Mouse (Mus musculus): ENCODE data around the gene Ppard.

The Ppard gene

DNA sequence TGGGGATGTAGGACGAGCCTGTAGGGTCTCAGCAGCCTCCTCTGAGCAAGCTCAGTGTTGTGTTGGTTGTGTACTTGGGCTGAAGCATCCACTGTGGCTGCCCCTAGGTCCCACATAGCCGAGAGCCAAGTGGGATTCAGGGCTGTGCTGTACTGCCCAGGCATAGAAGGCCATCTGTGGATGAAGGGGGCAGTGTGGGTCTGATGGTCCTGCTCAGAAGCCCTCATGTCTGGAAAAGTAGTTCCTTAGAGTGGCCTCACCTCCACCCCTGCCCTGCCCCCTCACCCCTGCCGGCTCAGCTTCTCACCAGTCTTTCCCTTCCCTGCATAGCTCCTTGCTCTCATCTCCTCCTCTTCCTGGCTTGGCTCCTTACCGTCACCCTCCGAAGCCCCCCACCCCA lies 23.2 kb downstream of the Ppard start:
- no peak for DNase-seq (ENCODE audit: low spot score in 2 of 2)

DNA sequence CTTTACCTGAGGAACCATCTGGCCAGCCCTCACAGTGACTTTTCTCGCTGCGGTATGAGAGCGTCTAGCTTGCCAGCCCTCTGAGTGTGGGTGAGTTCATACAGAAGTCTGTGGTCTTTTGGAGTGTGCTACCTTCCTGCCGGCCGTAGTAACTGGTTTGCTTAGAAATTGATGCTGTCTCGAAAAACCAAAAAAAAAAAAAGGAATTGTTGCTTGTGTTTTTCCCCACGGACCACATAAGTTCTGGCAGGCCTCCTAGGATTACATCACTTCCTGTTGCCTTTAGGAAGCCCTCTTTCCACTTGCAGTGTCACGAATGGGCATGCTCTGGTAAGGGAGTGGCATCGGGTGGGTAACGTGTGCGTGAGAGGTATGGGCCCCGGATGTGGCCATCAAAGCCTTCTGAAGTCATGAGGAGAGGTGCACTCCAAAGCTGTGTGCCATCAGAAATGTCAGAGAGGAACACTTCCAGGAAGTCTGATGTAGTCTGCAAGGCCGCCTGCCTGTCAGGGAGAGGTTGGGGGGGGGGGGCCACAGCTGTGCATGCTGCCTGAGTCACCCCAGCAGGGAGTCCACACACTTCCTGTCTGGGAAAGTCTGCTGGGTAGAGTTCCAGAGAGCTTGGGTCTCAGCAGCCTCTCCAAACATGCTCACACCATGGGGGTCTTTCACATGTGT lies 24.3 kb downstream of the Ppard start:
- DNase-seq (ENCODE audit: low spot score in 2 of 2): no peak

GRCm38 (mm10) chr17:28258325-28258724 lies 25.8 kb downstream of the Ppard start:
- no peak for DNase-seq (ENCODE audit: low spot score in 2 of 2)

DNA sequence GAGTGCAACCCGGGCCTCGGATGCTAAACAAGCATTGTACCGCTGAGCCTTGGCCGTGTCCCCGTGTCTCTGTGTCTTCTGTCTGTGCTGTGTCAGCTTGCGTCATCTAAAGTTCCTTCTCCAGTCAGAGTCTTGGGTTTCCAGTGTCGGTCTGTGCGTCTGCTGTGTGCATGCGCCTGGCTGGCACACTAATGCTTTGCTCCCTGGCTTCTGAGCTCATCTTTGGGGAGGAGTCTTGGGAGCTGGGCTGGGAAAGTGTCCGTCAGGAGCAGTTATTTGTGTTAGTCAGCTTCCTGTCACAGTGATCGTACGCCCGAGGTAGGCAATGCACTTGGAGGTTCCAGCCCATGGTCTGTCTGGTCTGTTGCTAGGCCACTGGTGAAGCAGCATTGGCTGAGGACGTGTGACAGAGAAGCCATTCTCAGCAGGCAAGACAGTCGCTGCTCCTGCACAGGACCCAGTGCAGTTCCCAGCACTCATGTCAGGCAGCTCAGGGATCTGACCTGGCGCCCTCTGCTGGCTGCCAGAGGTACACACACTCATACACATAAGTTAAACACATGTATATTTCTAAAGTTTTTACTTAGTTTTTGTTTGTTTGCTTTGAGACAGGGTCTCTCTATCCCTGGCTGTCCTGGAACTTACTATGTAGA lies 27.5 kb downstream of the Ppard start:
- DNase-seq (ENCODE audit: low spot score in 2 of 2): no peak

DNA sequence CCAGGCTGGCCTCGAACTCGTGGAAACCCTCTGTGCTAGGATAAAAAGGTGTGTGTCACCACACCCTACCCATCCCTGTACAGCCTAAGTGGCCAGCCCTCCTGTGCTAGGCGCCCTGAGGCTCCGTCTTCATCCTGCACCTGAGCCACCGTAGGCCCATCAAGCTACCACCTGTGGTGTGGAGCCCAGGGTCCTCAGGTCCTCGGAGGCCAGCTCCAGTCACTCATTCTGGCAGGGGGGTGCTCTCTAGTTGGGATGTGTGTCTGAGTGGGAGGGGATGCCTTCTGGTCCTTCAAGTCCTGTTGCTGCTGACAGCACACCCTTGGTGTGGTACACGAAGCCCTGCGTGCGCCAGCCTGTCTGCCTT lies 28.0 kb downstream of the Ppard start:
- DNase-seq (ENCODE audit: low spot score in 2 of 2): no peak

DNA sequence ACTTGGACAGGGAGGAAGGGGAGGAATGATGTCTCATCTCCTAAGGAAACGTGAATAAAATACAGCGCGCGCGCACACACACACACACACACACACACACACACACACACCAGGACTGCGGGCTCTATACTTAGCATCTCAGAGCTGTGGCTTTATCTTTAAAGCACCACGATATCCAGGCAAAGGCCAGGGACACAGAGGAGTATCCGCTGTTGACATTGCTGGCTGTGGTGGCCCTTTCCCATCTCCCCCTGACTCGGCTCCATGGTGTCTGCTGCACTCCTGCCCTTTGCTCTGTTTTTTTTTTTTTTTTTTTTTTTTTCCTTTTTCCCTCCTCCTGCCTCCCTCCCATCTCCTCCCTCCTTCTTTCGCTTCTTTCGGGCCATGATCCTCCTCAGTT lies 29.3 kb downstream of the Ppard start:
- DNase-seq (ENCODE audit: low spot score in 2 of 2): no peak

- no peak for DNase-seq (ENCODE audit: low spot score in 2 of 2)
These were observed 30.8 kb downstream of the Ppard start for GRCm38 (mm10) chr17:28263181-28263894.

- no peak for DNase-seq (ENCODE audit: low spot score in 2 of 2)
These were observed 34.8 kb downstream of the Ppard start for GRCm38 (mm10) chr17:28267251-28267650.

DNA sequence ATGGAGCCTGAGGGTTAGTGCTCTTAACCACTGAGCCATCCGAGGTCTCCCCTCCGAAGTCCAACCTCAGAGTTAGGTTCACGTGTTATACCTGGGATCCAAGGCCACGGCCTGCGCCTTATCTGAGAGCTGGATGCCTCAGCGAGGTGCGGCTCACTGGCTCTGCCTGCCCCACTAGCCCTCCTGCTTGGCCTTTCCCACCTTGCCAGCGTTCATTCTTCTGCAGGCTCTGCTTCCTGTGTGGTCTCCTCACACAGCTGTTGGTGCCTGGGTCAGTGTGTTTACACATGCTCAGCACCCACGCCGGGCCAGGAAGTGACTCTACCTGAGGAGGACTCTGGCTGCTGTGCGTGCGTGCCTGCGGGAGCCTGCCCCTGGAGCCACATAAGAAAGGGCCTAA lies 37.7 kb downstream of the Ppard start:
- DNase-seq (ENCODE audit: low spot score in 2 of 2): no peak

- DNase-seq (ENCODE audit: low spot score in 2 of 2): no peak
These were observed 39.2 kb downstream of the Ppard start for GRCm38 (mm10) chr17:28271537-28272266.

GRCm38 (mm10) chr17:28272281-28272680 lies 39.8 kb downstream of the Ppard start:
- DNase-seq (ENCODE audit: low spot score in 2 of 2): no peak

GRCm38 (mm10) chr17:28272837-28273236 lies 40.3 kb downstream of the Ppard start:
- DNase-seq (ENCODE audit: low spot score in 2 of 2): no peak

GRCm38 (mm10) chr17:28274739-28275138 lies 42.2 kb downstream of the Ppard start:
- DNase-seq (ENCODE audit: low spot score in 2 of 2): no peak

GRCm38 (mm10) chr17:28277226-28277625 lies 44.7 kb downstream of the Ppard start:
- no peak for DNase-seq (ENCODE audit: low spot score in 2 of 2)

DNA sequence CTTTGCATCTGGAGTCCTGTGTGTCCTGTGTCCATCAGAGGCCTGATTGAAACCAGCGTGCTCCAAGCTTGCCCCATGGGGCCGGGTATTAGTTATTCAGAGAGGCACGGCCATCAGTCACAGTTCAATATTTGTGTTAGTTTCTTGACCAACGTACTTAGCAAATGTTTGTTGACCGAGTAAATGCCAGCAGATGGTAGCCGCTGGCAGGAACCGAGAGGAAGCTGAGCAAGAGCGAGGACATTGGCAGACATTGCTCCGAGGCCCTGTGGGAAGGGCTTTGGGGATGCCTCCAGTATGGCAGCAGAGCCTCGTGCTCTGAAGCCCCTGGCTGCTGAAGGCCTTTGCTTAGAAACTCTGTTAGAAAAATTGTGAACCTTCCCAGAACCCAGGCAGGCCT lies 45.2 kb downstream of the Ppard start:
- no peak for DNase-seq (ENCODE audit: low spot score in 2 of 2)

GRCm38 (mm10) chr17:28278156-28278555 lies 45.7 kb downstream of the Ppard start:
- no peak for DNase-seq (ENCODE audit: low spot score in 2 of 2)

- no peak for DNase-seq (ENCODE audit: low spot score in 2 of 2)
These were observed 46.7 kb downstream of the Ppard start for GRCm38 (mm10) chr17:28279236-28279635.

DNA sequence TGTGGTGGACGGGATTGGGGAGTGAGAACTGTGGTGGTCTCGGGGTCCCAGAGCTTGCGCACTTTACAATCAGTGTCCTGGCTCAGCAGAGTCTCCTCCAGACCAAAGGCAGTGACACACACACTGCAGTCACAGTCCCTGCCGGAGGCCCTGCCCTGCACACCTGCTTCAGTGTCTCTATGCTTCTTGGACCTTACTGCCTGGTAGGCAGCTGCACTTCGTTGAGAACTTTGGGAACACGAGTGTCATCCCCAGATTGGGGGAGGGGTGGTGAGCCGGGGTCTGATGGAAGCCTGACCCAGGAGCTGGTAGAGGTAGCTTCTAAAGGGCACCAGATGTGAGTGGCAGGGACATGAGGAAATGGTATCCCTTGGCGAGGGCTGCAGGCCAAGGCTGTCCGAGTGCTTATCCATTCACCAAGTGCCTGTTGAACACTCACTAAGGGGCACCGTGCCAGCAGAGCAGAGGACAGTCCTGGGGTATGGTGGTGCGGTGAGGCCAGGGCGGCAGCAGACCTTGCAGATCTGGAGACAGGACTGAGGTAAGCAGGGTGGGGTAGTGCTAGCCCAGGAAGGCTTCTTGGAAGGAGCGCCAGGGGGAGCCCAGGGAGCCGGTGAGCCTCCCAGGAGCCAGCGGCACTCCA lies 47.4 kb downstream of the Ppard start:
- DNase-seq (ENCODE audit: low spot score in 2 of 2): no peak

DNA sequence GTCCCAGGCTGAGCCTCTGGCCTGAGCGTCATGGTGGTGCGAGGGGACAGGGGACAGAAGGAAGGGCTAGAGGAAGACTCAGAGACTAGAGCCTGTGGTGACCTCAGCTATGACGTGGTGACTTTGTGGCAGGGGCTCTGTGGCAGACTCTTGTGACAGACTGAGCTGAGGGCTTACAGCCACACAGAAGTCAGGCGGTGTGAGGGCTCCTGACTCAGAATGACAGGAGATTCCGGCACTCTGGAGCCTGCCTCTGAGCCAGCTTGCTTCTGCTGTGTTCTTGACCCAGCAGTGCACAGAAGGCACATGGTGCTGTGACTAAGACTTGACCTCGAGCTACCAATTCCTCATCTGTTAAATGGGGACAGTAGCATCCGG lies 47.9 kb downstream of the Ppard start:
- no peak for DNase-seq (ENCODE audit: low spot score in 2 of 2)

- no peak for DNase-seq (ENCODE audit: low spot score in 2 of 2)
These were observed 48.4 kb downstream of the Ppard start for GRCm38 (mm10) chr17:28280831-28281377.

DNA sequence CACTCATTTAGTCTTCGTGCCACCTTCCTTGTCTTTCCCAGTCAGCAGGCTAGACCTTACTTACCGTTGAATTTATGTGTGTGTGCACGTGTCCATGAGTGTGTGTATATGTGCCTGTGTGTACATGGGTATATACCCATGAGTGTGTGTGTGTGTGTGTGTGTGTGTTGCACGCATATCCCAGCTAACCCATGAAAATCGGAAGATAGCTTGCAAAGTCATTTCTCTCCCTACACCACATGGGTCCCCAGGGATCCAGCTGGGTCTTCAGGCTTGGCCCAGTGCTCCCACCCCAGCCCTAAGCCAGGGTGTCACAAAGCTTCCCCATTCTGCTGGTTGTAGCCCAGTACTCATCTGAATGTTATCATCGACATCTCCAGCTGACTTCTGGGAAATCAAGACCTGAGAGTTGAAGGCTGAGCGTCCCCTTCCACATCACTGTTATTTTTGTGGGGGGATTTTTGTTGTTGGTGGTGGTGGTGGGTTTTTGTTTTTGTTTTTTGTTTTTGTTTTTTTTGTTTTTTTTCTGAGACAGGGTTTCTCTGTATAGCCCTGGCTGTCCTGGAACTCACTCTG lies 49.5 kb downstream of the Ppard start:
- DNase-seq (ENCODE audit: low spot score in 2 of 2): no peak
